Mouse (Mus musculus): Measurements from ENCODE around the gene Mpzl2.
A peak's percentile ranks its signal among the peaks of the same experiment; 100 is the strongest.

Gene Mpzl2

DNA sequence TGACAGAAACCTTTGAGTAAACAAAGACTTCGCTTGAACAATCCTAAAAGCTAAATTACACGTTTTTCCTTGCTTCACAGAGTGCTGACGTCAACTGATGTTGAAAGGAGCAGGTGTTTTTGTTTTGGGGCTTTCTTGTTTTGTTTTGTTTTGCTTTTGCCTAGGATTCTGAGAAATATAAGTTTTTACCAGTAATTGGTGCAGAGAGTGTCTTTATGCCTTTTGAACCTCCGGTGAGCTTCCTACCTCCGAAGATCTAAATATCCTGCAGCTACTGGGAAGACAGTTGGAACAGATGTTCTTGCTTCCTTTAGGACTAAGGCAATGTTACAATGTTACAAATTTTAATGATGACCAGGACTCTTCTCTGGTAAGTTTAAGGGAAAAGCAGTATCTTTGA, at the start of gene Mpzl2:
Mpzl2 (plus strand) TSS at position 301 of the 400 bp plus-strand sequence.
- DNase-seq = no peak

DNA sequence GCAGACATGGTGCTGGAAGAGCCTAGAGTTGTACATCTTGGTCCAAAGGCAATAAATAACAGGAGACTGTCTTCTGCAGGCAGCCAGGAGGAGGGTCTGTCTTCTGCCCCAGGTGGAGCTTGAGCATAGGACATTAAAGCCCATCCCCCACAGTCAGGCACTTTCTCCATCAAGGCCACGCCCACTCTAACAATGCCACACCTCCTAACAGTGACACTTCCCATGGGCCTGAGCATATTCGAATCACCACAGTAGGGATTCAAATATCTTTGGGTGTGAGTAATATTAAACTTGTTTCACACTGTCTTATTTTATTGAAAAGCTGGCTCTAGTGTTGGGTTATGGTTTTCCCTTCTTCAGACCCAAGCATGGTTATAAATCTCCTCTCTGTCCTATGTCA, 47.8 kb upstream of the Mpzl2 start:
- no peak for DNase-seq

DNA sequence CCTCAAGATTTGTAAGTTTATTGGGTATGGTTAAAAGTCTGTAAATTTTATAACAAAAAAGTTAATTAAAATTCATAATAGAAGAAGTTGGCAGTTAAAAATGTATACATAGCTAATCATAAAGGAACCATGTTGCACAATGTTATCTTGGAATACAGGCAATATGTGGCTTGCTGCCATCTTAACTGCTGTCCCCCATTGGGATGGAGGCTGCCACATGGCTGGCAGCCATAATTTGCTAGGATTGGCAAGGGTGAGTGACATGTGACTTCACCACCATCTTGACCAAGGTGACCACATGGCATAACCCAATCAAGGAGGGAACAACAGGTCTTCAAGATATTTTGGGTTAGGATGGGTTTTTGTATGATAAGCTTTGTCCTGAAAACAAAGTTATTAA, 47.3 kb upstream of the Mpzl2 start:
- no peak for DNase-seq

DNA sequence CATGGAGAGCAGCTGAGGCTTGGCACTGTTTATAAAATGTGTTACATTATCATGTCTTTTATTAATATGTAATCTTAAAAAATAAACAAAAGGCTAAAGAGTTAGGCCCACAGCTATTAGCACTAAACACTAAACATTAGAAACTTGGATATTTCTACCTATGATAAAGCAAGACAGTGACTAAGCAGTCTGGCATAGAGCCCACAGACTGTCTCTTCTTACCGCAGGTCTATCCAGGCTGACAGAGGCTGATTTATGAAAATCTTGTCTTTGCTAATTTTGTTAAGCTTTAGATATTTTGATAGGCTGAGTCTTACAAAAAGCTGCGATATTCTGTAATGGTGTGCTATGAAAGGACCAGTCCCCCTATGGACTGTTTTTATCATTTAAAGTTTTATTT, 46.3 kb upstream of the Mpzl2 start:
- no peak for DNase-seq

DNA sequence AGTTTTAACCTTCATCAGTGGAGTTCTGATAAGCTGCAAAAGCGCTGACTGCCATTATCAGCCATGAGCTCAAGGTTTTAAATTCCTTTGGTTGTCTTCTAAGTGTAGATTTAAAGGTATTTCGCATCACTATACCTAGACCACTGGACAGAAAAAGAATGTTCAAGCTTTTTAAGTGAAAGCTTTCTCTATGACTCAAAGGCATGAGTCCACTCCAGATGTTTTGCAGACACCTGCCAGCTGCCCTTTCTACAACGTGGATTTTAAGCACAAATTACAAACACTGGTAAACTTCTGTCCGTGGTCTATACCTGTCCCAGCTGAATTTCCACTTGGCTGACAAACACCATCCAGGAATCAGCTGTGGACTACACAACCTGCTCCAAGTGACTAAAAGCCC, 44.6 kb upstream of the Mpzl2 start:
- DNase-seq = no peak

DNA sequence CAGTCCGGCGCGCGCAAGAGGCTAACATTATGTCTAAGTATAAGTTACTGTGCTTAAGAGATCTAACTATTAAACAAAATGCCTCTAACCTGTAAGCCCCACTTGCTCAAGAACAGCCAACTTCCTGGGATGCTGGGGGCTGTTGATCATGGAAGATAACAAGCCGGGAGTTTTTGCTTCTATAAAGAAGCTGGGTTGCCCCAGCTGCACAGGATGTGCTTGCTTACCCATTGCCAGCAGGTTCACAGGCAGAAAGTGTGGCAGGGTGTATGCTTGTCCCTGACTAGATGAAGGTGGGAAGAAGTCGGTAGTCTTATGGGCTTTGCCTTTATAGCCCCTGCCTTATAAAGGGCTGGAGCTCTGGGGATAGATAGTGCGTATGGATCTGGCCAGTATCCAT, 43.0 kb upstream of the Mpzl2 start:
- no peak for DNase-seq

DNA sequence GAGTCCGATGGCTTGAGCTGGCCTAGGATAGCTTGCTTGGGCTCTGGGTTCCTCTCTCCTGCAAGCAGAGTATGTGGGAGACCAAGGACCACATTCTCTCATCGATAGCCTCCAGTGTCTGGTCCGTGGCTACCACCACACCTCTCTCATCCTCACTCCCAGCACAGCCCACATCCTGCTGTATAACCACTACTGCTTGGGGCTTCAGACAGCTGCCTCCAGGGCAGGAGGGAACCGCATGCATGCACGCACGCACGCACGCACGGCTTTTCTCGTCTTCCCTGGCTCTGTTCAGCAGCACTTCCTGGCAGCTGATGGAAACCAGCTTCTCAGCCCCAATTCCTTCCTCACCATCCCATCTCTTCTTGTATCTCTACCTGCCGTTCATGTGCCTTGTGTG, 41.5 kb upstream of the Mpzl2 start:
- DNase-seq = no peak

DNA sequence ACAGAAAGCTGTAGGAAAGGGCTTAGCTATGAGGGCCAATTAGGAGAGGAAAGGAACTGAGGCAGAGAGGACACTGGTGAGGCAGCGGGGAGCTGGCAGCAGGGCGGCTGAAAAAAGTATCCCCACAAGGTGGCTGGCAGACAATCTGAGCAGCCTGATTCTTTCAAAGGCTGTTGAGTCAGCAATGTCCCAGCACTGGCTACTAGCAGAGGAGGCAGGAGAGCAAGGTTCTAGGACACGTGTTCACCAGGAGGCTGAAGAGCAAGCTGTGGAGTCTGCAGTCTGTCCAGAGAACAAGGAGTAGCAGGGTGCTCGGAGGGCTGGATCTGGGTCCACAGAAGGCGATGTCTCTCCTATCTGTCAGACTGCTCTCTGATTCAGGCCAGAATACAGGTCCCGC, 40.4 kb upstream of the Mpzl2 start:
- DNase-seq = no peak

DNA sequence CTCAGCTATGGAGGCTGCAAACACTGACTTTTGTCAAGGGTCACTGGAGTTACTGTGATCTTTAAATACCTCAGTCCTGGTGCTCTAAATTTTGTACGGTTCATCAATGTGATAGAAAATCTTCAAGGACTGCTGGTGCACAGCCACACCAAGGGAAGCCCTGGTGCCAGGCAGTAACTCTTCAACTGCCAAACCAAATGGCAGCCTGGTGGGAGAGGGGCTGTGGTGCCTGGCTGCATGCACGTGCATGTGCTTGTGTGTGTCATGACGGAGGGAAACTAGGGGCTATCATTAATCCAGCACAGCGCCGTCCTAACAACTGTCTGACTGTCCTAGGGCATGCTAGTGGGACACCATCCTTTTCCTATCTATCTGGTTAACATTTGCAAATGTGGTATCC, 39.8 kb upstream of the Mpzl2 start:
- no peak for DNase-seq

DNA sequence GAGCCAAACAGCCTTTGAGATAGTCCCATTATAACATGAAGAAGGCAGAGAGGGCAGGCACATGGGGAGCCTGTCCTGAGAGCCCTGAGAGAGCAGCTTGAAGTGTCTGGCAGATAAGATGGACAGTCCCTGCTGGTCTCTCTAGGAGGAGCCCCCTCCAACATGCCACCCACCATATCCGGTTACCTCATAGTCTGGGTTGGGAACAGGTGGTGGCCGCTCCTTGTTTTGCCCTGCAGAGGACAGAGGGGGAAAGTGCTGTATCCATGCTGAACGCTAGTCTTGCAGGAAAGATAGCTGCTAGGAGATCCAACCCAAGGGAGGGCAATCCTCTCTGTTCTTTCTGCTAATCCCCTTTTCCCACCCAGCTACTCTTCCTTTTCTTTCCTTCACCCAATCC, 39.4 kb upstream of the Mpzl2 start:
- DNase-seq = no peak

DNA sequence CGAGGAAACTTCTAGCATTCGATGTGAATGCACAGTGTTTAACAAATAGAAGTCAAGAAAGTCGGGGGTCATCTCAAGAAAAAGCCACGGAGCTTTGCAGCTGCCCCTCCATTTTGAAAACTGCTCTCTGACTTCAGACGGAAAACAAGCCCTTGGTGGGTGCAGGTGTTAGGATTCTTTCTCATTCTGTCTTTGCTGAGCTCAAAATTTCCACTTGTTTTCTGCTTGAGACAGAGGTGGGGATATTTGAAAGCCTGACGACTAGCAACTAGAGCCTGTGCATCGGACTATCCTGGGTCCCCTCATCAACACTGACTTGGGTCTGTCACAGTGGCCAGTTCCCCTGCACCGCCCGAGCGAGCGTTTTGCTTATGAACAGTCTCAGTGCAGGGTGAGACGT, 32.2 kb upstream of the Mpzl2 start:
- no peak for DNase-seq

DNA sequence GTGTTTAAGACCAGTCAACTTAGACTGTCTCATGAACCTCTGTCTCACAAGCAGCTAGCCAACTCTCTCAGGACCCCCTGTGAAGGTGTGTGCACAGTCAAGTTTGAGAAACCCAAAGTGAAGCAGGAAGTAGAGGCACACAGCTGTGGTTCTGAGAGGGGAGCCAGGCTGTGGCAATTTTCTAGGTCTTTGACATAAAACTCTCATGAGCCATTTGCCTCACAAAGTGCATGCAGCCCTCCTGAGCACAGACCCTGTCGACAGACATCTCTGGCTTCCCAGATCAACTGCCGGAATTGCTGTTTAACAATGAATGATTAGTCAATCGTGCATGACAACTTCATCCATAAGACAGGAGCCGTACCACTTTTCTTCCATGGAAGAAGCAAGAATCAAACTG, 31.3 kb upstream of the Mpzl2 start:
- DNase-seq = no peak

DNA sequence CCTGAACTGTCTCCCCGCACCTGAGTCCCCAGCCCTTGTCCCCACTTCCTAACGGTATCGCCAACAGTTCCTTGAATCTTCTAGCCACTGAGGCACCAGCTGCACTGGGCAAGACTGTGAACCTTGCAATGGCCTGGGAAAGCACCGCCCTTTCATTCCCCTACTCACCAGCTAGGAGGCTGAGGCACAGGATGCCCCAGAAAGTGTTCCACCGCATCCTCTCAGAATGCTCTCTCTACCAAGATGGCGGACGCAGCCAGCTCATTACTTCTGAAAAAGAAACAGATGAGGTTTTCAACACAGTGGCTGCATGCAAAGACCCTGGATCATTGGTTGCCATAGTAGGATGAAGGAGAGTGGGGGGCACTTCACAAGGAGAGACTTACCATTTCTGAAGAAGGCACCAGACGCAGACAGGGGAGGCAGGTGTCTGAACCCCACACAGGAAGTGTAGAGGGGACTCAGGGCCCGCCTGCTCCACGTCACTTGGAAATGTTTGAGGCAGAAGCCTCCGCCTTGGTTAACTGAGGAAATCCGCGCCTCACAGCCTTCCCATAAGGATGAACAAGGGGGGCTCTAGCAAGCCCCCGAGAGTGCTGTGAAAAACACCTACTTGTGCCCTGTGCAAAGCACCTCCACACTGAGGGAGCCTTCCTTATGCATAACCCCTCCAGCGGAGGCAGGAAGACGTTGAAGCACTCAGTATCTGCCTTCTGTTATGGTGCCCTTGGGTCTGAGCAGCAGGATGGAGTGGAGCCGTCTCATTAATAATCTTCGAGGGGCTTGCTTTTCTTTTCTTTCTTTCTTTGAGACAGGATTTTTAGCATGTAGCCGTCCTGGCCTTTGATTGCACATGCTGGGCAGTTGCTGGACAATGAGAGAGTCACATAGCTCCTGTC, 30.2 kb upstream of the Mpzl2 start, which contains the start of gene Cd3e:
Cd3e (minus strand) TSS at position 448 of the 899 bp plus-strand sequence.
- DNase-seq = no peak

DNA sequence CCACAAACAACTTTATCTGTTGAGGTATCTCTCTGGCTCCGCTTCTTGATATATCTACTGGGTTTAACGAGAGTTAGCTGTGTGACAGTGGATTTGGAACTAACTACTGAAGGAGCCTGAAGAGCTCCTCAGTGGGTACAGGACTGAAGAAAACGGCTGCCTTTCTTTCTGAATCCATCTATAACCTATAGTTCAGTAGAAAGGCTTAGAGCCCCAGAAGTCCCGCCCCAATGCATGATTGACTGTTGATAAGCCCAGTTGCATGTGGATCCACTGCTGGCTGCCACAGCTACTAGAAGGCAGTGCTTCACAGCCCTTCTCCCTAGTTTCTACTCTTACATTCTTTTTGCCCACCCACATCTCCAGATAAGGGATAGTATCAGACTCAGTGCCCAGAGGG, 29.1 kb upstream of the Mpzl2 start:
- DNase-seq = no peak

DNA sequence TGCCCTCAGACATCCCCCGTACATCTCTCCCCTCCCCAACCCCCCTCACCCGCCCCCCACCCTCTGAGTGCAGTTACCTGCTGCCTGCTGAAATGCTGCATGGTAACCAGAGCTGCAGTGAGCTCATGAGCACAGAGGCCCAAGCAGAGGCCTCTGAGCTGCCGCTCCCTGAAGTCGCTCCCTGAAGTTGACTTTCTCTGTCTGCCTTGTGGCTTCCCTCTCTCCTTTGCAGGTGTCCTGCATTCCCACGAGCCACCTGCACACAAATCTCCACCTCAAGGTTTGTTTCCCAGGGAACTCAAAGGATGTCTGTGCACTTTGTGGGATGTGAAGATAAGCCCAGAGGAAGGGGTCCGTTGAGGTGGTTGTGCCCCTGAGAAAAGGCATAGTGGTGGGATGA, 28.3 kb upstream of the Mpzl2 start:
- no peak for DNase-seq

DNA sequence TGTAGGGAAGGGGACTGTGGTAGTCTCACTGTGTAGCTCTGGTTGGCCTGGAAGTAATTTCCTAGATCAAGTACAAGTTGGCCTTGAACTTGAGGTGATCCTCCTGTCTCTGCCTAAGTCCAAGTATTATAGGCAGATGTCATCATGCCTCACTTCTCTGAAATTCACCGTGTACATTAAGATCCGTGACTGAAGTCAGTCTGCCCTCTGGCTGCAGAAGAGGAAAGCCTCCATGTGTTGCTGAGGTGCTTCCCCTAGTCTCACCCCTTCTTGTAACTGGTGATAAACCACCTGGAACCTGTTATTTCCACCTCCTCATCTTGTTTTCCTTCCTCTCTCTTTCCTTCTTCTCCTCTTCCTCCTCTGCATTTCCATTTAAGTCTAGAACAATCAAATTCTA, 24.7 kb upstream of the Mpzl2 start:
- DNase-seq = no peak

DNA sequence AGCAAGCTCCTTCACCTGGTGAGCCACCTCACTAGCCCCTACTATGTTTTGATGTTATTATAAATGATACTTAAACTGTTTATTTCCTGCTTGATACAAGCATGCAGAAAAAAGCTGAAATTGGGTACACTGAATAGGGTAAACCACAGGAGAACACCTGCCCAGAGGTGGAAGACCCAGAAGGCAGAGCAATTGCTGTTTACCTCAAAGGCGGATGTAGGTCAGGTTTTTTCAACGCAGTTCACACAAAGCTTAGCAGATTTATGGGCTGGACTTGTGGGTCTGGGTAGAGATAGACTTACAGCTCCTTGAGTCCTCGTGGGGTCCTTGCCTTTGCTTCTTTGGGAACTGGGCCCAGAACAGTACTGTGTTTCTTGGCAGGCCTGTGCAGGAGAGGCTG, 23.8 kb upstream of the Mpzl2 start:
- DNase-seq = no peak

DNA sequence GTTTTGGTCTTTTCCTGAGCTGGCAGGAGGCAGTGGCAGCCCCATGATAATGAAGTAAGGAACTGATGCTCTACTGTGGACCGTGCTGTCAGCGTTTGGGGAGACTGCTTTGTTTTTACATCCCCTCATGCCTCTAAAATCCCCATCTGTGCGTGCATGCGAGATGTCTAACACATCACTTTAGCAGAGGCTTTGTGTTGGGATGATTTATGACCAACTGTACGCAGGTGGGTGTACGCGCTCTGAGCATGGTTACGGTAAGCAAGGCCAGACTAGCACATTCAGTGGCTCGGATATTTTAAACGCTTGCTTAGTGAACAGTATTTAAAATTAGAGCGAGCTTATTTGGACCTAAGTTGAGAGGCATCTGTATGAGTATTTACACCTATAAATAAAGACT, 21.6 kb upstream of the Mpzl2 start:
- DNase-seq = no peak

DNA sequence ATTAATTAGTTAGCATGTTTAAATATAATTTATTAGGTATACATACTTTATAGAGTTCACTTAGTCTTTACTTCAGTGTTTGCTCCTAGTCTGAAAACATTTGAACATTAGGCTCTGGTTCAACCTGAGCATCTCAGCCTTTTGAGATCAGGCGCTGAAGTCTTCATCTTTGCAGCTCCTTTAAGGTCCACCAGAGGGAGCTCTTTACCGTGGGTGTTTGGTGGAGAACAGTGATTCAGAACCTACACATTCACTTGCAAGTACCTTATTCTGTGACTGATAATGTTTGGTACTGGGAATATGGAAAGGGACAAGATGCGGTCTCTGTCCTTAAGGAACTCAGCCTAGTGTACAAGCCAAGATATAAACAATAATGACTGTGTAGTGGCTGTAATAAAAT, 16.8 kb upstream of the Mpzl2 start:
- DNase-seq = peak; percentile 38

DNA sequence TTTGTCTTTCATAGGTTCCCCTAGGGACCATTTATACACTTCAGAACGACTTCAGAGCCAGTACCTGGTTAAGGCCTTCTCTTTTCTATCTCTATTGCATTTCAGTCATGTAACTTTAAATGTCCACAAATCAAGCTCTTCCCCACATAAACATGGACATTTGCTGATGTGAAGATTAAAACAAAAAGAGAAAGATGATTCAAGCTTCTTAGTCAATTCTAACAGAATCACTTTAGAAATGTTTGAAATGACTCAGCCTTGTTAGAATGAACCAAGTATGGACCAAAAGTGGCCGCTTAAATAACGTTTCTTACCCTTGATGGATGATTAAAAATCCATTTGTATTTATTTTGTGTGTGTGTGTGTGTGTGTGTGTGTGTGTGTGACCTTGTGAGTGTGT, 16.0 kb upstream of the Mpzl2 start:
- DNase-seq = no peak

DNA sequence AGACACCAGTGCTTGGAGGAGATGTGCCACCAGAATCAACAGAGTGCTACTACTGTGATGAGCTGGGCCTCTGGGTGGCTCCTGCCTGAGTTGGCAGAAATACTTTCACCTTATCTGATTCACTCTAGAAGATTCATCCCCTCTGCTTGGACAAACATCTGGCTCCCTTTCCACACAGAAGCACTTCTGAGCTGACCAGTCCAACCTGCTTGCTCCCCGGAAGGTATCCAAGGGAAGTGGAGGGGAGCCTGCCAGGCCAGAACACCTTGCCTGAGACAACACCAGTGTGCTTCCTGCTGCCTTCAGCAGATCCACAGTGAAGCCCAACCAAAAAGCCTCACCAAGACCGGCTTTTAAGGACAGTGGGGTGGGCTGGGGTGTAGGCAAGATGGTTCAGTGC, 15.4 kb upstream of the Mpzl2 start:
- no peak for DNase-seq

DNA sequence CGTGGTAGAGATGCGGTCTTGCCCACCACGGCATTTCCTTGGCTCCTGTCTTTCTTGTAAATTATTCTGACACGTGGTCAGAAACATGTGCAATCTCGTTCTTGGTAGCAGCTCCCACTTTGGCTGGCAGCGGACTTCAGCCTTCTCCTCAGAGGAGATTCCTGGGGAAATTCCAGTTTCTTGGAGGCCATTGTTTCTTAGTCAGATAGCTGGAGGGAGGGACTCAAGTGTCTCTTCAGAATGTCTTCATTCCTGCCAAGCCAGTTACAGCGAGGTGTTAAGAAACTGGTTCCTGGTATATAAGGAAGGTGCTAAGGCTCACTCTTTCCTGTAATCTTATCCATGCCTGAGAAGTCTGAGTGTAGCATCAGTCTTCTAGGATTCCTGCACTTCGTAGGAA, 12.2 kb upstream of the Mpzl2 start:
- no peak for DNase-seq

DNA sequence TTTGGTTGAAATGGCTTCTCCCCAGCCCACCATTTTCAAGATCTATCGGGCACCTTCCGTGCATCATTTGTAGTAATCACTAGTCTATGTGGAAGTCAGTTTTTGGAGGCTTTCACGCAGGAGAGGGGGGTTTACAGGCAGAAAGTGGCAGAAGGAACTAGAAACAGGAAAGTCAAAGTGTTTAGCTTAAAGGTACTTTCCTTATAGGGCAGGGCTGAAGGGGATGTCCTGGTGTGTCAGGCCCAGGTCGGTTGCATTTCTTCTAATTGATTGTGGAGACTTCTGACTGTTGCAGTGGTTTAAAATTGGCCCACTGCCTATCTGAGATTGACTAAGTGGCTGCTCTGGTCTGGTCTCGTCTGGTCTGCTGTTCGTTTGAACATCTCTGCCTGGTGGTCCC, 9.3 kb upstream of the Mpzl2 start:
- no peak for DNase-seq

DNA sequence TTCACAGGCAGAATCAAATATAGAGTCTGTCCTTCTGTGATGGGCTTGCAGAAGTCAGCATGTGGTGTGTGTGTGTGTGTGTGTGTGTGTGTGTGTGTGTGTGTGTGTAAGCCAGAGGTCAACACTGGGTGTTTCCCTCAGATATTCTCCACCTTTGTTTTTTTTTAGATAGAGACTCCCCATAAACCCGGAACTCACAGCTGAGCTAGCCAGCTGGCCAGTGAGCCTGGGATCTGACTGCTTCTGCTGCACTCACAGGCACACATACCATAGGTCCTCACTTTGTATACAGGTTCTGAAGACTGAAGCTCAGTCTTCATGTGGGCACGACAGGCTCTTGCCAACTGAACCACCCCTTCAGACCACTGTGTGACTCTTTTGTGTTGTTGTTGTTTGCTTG, 7.3 kb upstream of the Mpzl2 start:
- no peak for DNase-seq

DNA sequence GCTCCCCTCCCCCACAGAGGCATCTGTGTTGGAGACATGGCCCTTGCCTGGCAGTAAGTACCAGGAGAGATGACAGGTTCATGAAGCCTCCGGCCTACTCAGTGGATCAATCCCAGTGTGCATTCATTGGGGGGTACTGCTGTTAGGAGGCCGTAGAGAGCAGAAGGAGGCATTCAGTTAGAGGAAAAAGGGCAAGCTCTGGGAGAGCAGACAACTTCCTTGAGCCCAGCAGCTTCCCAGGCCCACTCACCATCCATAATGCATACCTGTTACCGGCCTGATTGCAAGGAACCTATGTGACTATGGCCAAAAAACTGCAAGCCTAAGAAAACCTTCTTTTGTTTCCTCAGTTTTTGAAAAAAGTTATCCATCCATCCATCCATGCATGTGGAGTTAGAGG, 5.1 kb upstream of the Mpzl2 start:
- DNase-seq = no peak

Data from right cerebral cortex, postnatal 14 days (tissue).